Mouse (Mus musculus) midbrain, embryonic 15.5 days (tissue): Measurements from ENCODE around the gene Bcl3. TPM values are rescaled to one million over a fixed set of nuclear protein-coding genes. Genes with fewer than 3 reads are reported as not detected.

Experiments
- ATAC-seq: fragments of 200-750 bp; cut with Nextera tagmentation; replicated peaks from 2 replicates; pipeline ENCODE4 v1.8.0; 2017; ENCODE audit warnings: moderate TSS enrichment
- H3K27ac ChIP-seq: fragments of 300-500 bp; sonication (generic); 2 replicates; pipeline ENCODE4 v1.5.1; 2015; ENCODE audit warnings: mild to moderate bottlenecking, inconsistent platforms
- H3K27me3 ChIP-seq: fragments of 300-500 bp; sonication (generic); replicated peaks from 2 replicates; pipeline ENCODE4 v1.6.1; 2015; ENCODE audit warnings: inconsistent platforms
- H3K36me3 ChIP-seq: fragments of 300-500 bp; sonication (generic); replicated peaks from 2 replicates; pipeline ENCODE4 v1.6.1; 2015; ENCODE audit warnings: inconsistent platforms
- H3K4me1 ChIP-seq: fragments of 300-500 bp; sonication (generic); 2 replicates; pipeline ENCODE4 v1.6.1; 2015; ENCODE audit warnings: inconsistent platforms
- H3K4me2 ChIP-seq: fragments of 300-500 bp; sonication (generic); 2 replicates; pipeline ENCODE4 v1.6.1; 2015; ENCODE audit warnings: inconsistent platforms, mild to moderate bottlenecking, moderate library complexity
- H3K4me3 ChIP-seq: fragments of 300-500 bp; sonication (generic); 2 replicates; pipeline ENCODE4 v1.5.1; 2015; ENCODE audit warnings: mild to moderate bottlenecking, inconsistent platforms
- H3K9ac ChIP-seq: fragments of 300-500 bp; sonication (generic); 2 replicates; pipeline ENCODE4 v1.6.1; 2015; ENCODE audit warnings: mild to moderate bottlenecking, inconsistent platforms
- H3K9me3 ChIP-seq: fragments of 300-500 bp; sonication (generic); 2 replicates; pipeline ENCODE4 v1.6.1; 2016; ENCODE audit warnings: inconsistent platforms
- WGBS: fragments of 180-500 bp; shearing (Covaris S2); methylation state at CpG from one replicate; pipeline ENCODE4 v1.1.7; 2015; ENCODE audit warnings: mixed read lengths; 5-methylcytosine and 5-hydroxymethylcytosine counted together
- polyA plus RNA-seq: library from polyadenylated mRNA; unstranded; fragments of >200 nt; fragmentation: Nextera tagmentation; extraction: Ambion mirVana; gene quantifications from 2 replicates; pipeline ENCODE4 v1.2.1, GENCODE M21; 2015

Gene Bcl3
- polyA plus RNA-seq, 1 experiment from 2014 or later = 0.89 TPM

DNA sequence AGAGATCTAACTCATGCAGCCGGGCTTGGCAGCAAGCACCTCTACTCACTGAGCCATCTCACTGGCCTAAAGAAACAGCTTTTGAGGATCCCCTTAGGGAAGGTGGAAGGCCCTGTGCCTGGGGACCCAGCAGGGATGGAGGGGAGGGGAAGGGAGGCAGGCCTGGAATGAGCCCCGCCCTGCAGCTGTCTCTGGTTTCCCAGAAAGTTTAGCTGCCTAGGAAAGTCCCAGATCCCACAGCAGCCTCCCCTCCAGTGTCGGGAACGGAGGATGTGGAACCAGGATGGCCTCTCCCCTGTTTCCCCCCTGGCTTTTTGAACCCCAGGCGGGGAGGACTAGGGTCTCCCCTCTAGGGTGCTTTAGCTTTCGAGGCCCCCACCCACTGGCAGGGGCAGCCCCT is 4.2 kb upstream of the Bcl3 start:
- H3K9me3 ChIP-seq = no peaks in the 10 kb centered on the region
- no peak overlapping the region for H3K27ac ChIP-seq
- H3K36me3 ChIP-seq = no peaks in the 10 kb centered on the region
- no peak for ATAC-seq
- peaks cover 31% of the 10 kb centered on the region for H3K27me3 ChIP-seq
- H3K4me2 ChIP-seq = no peak overlapping the region
- no peak overlapping the region for H3K4me3 ChIP-seq
- H3K4me1 ChIP-seq = peaks cover 6% of the 10 kb centered on the region
- 44% methylated on average over 6 of the region's 6 CpGs for WGBS
- no peak overlapping the region for H3K9ac ChIP-seq

DNA sequence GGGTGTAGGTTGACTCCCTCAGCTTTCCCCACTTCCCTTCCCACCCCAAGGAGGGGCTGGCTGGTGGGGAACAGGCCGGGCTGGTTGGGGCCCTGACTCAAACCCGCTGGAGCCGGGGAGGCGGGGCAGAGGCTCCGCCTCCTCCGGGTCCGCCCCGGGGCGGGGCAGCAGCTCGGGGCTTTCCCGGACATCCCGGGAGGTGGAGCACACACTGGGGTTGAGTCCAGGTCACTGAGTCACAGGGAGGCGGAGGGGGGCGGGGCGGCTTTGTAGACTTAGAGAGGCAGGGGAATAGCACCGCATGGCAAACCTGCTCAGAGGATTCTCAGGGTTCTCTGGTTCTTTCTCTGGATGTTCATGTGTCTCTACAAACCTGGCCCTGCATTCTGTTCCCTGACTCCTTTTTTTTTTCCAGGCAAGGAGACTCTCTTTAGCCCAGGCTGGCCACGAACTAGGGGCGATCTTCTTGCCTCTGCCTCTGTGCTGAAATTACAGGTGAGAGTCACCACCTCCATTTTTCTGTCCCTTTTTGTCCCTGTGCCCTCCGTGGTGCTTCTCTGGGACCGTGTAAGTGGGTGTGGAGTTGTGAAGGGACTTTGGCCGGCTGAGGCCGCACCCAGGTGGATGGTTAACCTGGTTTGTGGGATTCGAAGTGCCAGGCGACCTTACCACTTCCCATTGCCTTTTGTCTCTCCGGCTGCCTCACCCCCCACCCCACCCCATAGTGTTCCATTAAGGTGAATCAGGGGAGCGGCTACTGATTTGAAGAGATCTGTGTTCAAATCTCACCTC is 1.8 kb upstream of the Bcl3 start:
- Histone ChIP-seq H3K27ac (no peak overlapping the region), H3K4me2 (peak overlapping the region; percentile 14; the same call in 1 of the 2 replicates), H3K4me1 (peaks cover 6% of the 10 kb centered on the region), H3K27me3 (peaks cover 37% of the 10 kb centered on the region), H3K4me3 (no peak overlapping the region), H3K9ac (no peak overlapping the region), H3K36me3 (no peaks in the 10 kb centered on the region), H3K9me3 (no peaks in the 10 kb centered on the region)
- ATAC-seq = 0 out of 2 replicates have a peak, but pooled peaks have one; percentile 25
- 26% methylated on average over 26 of the region's 26 CpGs for WGBS

DNA sequence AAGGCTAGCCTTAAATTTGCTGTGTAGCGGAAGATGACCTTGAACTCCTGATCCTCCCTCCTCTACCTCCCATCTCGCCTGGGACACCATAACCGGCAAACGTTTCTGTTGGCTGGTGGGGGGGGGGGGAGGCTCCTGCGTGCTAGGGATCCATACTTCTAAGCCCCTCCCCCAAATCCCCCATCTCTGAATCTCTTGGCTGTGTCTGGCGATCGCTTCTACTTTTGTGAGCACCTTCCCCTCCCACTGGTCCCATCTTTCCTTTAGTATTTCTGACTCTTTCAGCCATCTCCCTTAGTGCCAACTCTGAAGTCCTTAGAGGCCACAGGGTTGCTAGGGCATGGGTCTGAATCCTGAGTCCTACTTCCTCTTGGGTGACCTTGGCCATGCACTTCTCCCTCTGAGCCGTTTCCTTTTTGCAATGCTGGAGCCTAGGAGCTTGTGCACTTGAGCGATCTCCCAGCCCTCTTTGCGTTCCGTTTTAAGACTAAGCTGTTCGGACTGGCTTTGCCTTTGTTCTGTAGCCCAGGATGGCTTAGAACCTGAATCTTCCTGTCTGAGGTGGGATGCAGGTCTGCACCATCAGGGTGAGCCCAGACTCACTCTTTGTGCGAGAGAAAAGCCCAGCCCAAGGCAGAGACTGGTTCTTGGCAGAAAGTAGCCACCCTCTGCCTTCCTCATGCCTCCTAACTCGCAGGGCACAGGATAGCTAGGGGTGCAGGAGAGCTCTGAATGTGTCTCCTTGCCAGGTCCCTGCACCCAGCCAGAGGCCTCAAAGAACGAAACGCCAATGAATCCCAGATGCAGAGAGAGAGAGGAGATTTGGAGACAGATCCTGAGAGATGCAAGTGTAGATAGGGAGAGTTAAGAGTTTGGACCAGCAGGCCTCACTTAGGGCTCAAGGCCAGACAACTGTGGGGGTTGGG is 949 bp upstream of the Bcl3 start:
- 22% methylated on average over 16 of the region's 16 CpGs for WGBS
- H3K4me3 ChIP-seq = no peak overlapping the region
- H3K9me3 ChIP-seq = no peaks in the 10 kb centered on the region
- peaks cover 6% of the 10 kb centered on the region for H3K4me1 ChIP-seq
- H3K27me3 ChIP-seq = peaks cover 37% of the 10 kb centered on the region
- H3K27ac ChIP-seq = no peak overlapping the region
- ATAC-seq = 0 out of 2 replicates have a peak, but pooled peaks have one; percentile 34
- H3K4me2 ChIP-seq = no peak overlapping the region; the same call in 1 of the 2 replicates
- H3K9ac ChIP-seq = no peak overlapping the region
- no peaks in the 10 kb centered on the region for H3K36me3 ChIP-seq

DNA sequence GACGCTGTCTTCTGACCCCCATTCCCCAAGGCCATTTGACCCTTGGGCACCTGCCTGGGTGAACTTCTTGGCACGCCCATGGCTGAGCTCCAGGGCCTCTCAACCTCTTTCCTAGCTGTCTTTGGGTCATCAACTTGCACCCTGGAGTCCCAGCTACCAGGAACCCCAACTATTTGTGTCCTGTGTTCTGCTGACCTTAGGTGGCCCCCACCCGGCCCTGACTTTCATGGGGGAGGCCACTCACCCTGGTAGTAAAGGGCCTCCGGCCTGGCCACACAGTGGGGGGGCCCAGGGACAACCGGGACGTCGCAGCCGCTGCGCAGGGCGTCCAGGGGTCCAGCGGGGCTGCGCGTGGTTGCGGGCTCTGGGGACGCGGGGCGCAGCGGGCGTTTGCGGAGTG is 377 bp downstream of the Bcl3 start:
- WGBS = 6% methylated on average over 20 of the region's 20 CpGs
- peaks cover 39% of the 10 kb centered on the region for H3K27me3 ChIP-seq

GRCm38 (mm10) chr7:19821633-19822032 is 937 bp downstream of the Bcl3 start:
- Histone ChIP-seq H3K36me3 (no peaks in the 10 kb centered on the region), H3K9ac (no peak overlapping the region), H3K4me2 (no peak overlapping the region), H3K4me3 (no peak overlapping the region), H3K27ac (no peak overlapping the region), H3K4me1 (peaks cover 16% of the 10 kb centered on the region), H3K27me3 (peaks cover 39% of the 10 kb centered on the region), H3K9me3 (no peaks in the 10 kb centered on the region)
- WGBS = 64% methylated on average over 7 of the region's 7 CpGs
- no peak for ATAC-seq

More for the DNA sequence above, 377 bp downstream of the Bcl3 start:
- Histone ChIP-seq H3K4me3 (peak overlapping the region; percentile 26), H3K27ac (no peak overlapping the region), H3K9ac (no peak overlapping the region), H3K4me1 (peaks cover 10% of the 10 kb centered on the region), H3K4me2 (peak overlapping the region; percentile 50), H3K9me3 (no peaks in the 10 kb centered on the region), H3K36me3 (no peaks in the 10 kb centered on the region)
- ATAC-seq = no peak

- ATAC-seq = no peak
- H3K4me3 ChIP-seq = no peak overlapping the region
- H3K9me3 ChIP-seq = no peaks in the 10 kb centered on the region
- peaks cover 27% of the 10 kb centered on the region for H3K4me1 ChIP-seq
- H3K27me3 ChIP-seq = peaks cover 39% of the 10 kb centered on the region
- H3K4me2 ChIP-seq = no peak overlapping the region
- H3K36me3 ChIP-seq = no peaks in the 10 kb centered on the region
- H3K9ac ChIP-seq = no peak overlapping the region
- H3K27ac ChIP-seq = no peak overlapping the region
- WGBS = 77% methylated on average over 3 of the region's 3 CpGs
Observed at GRCm38 (mm10) chr7:19820347-19821048, 2.1 kb downstream of the Bcl3 start.

DNA sequence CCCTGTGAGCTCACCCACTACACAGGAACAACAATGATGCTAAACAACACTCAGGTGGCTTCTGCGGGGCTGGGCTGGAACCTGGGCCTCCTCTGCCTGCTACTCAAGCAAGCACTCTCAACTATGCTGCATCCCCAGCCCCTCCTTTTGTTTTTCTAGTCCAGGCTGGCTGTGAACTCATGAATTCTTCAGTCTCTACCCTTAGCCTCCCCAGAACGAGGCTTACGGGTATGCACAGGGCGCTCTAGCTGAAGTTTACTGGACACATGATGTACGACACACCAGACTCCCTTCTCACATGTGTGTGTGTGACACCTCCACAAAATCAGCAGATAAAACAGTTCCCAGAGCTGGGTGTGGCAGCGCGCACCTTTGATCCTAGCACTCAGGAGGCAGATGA is 3.7 kb downstream of the Bcl3 start:
- H3K9ac ChIP-seq = no peak overlapping the region
- no peak overlapping the region for H3K4me2 ChIP-seq
- peaks cover 28% of the 10 kb centered on the region for H3K4me1 ChIP-seq
- H3K9me3 ChIP-seq = no peaks in the 10 kb centered on the region
- H3K4me3 ChIP-seq = no peak overlapping the region
- H3K27me3 ChIP-seq = peaks cover 30% of the 10 kb centered on the region
- no peak for ATAC-seq
- WGBS = 83% methylated on average over 7 of the region's 7 CpGs
- H3K27ac ChIP-seq = no peak overlapping the region
- H3K36me3 ChIP-seq = no peaks in the 10 kb centered on the region

GRCm38 (mm10) chr7:19818440-19818839 is 4.1 kb downstream of the Bcl3 start:
- Histone ChIP-seq H3K36me3 (no peaks in the 10 kb centered on the region), H3K4me3 (no peak overlapping the region), H3K9me3 (no peaks in the 10 kb centered on the region), H3K4me1 (peaks cover 28% of the 10 kb centered on the region), H3K27ac (no peak overlapping the region), H3K4me2 (no peak overlapping the region), H3K9ac (no peak overlapping the region), H3K27me3 (peaks cover 26% of the 10 kb centered on the region)
- no peak for ATAC-seq
- WGBS = 80% methylated on average over 5 of the region's 5 CpGs

DNA sequence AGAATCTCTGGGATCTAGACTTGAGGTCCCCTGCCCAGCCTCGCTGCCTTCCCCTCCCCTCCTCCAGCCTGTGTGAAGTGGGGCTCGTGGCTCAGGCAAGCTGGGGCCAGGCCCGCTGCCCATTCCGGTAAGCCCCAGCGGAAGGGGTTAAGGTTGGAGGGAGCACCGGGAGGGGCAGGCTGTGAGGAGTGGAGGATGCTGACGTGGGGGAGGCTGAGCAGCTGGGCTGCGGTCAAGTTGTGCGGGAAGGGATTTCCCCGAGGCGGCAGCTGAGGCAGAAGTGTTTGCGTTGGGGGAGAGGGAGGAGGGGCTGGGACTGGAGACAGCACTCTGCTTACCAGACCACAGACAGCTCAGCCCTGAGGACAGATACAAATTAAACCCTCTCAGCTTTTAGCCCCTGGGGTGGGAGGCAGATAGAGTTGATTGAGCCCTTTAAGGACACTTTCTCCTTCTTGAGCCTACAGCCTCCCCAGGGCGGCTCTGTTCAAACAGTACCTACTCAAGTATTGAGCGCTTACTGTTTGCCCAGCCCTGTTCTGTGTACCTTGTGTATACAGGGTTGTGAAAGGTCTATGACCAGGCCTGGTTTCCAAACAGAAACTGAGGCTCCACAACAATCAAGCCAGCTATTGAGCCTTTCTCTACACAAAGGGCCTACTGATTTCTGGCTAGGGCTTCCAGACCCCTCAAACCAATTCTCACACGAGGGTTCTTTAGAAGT is 5.0 kb downstream of the Bcl3 start:
- Histone ChIP-seq H3K9ac (no peak overlapping the region), H3K27ac (no peak overlapping the region), H3K4me3 (no peak overlapping the region), H3K4me2 (peak overlapping the region; percentile 76; the same call in 1 of the 2 replicates), H3K9me3 (no peaks in the 10 kb centered on the region), H3K36me3 (no peaks in the 10 kb centered on the region), H3K4me1 (peaks cover 26% of the 10 kb centered on the region), H3K27me3 (peaks cover 25% of the 10 kb centered on the region)
- 6% methylated on average over 15 of the region's 15 CpGs for WGBS
- peak; percentile 43 for ATAC-seq

GRCm38 (mm10) chr7:19816224-19816771 is 6.3 kb downstream of the Bcl3 start:
- H3K9ac ChIP-seq = peak overlapping the region; percentile 42
- H3K27me3 ChIP-seq = peaks cover 22% of the 10 kb centered on the region
- under 1% methylated on average over 27 of the region's 28 CpGs for WGBS
- H3K4me2 ChIP-seq = peak overlapping the region; percentile 76
- H3K4me1 ChIP-seq = peaks cover 24% of the 10 kb centered on the region
- no peaks in the 10 kb centered on the region for H3K36me3 ChIP-seq
- ATAC-seq = peak; percentile 43
- peak overlapping the region; percentile 43 for H3K4me3 ChIP-seq
- H3K9me3 ChIP-seq = no peaks in the 10 kb centered on the region
- 0 out of 2 replicates have a peak overlapping the region, but pooled peaks have one; percentile 40 for H3K27ac ChIP-seq
